In the genomic region with DNA sequence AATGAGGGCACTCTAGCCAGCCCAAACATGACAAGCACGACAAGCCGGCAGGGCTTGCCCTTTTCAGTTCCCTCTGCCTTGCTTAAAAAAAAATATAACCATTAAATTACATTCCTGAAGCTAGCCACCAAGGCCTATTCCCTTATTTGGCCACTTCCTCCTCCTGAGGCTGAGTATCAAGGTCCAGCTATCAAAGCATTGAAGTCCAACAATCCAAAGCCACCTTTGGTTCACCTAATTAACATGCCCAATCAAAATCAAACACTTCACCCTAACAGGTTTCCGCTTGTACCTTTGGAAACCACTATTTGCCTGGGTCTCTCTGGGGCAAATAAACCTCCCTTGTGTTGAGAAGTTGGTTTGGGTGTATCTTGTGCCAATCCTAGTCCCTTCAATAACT, we compare ENCODE assay signal across 32 mouse cellular contexts. TPM values are rescaled to one million over a fixed set of nuclear protein-coding genes. Genes with fewer than 3 reads are reported as not detected.
DNase-seq lines count a peak whose midpoint lies in the region; ATAC-seq and TF ChIP-seq lines count a peak whose summit lies in the region.
"Had no signal": no experiment of that assay in that cellular context is flagged by ENCODE, and none has a peak within 500 bp of the region (broad histone marks: within the 10 kb centered on the region; RNA-seq: fewer than 3 reads in every experiment).

No protein-coding gene starts in this region.

- 66% methylated on average over 3 of the region's 3 CpGs for WGBS in intestine, embryonic 15.5 days
- WGBS in intestine, postnatal 0 days, result 47% methylated on average over 3 of the region's 3 CpGs
- 53% methylated on average over 3 of the region's 3 CpGs for WGBS in kidney, embryonic 15.5 days
- WGBS in large intestine, adult 2 months, result 22% methylated on average over 3 of the region's 3 CpGs

- ATAC-seq in intestine, embryonic 15.5 days, result 0 out of 2 replicates have a peak, but pooled peaks have one; percentile 15
- no peak for ATAC-seq in intestine, postnatal 0 days
- no peak for ATAC-seq in kidney, embryonic 15.5 days (replicated peaks; ENCODE audit: low FRiP score)
- ATAC-seq: forebrain, embryonic 13.5 days; hindbrain, postnatal 0 days; intestine, embryonic 16.5 days had no signal

- no peak overlapping the region for H3K9ac ChIP-seq in intestine, embryonic 15.5 days
- H3K9ac ChIP-seq in intestine, postnatal 0 days (ENCODE audit: low read depth, low read length), result no peak overlapping the region
- no peak overlapping the region for H3K9ac ChIP-seq in kidney, embryonic 15.5 days
- H3K9ac ChIP-seq: forebrain, embryonic 13.5 days; heart, embryonic 15.5 days; hindbrain, embryonic 12.5 days; midbrain, embryonic 12.5 days; neural tube, embryonic 12.5 days had no signal

- no peak overlapping the region for H3K4me2 ChIP-seq in intestine, embryonic 15.5 days (replicated peaks)
- H3K4me2 ChIP-seq in intestine, postnatal 0 days (replicated peaks; ENCODE audit: low read depth), result no peak overlapping the region
- no peak overlapping the region for H3K4me2 ChIP-seq in kidney, embryonic 15.5 days
- H3K4me2 ChIP-seq: forebrain, embryonic 13.5 days; heart, embryonic 15.5 days; hindbrain, embryonic 12.5 days; midbrain, embryonic 12.5 days; neural tube, embryonic 12.5 days had no signal

- no peak overlapping the region for H3K4me3 ChIP-seq in intestine, embryonic 15.5 days (replicated peaks)
- no peak overlapping the region for H3K4me3 ChIP-seq in intestine, postnatal 0 days (ENCODE audit: low read depth, low read length)
- H3K4me3 ChIP-seq in kidney, embryonic 15.5 days (replicated peaks), result no peak overlapping the region
- H3K4me3 ChIP-seq: forebrain, embryonic 13.5 days; heart, embryonic 10.5 days; heart, embryonic 15.5 days; hindbrain, embryonic 12.5 days; midbrain, embryonic 12.5 days; myocyte; neural tube, embryonic 12.5 days had no signal

- TF ChIP-seq CTCF in intestine, postnatal 0 days (IDR thresholded peaks at IDR 0.05; ENCODE audit: low read depth), result no peak

- no peaks in the 10 kb centered on the region for H3K36me3 ChIP-seq in intestine, embryonic 15.5 days
- H3K36me3 ChIP-seq in intestine, postnatal 0 days (ENCODE audit: control insufficient read depth, insufficient read depth), result no peaks in the 10 kb centered on the region; the same call in 1 of the 2 replicates
- no peaks in the 10 kb centered on the region for H3K36me3 ChIP-seq in kidney, embryonic 15.5 days
- H3K36me3 ChIP-seq: heart, embryonic 15.5 days; hindbrain, embryonic 12.5 days; midbrain, embryonic 12.5 days; neural tube, embryonic 12.5 days had no signal

- no peaks in the 10 kb centered on the region for H3K9me3 ChIP-seq in intestine, embryonic 15.5 days
- no peaks in the 10 kb centered on the region for H3K9me3 ChIP-seq in intestine, postnatal 0 days (ENCODE audit: control insufficient read depth)
- no peaks in the 10 kb centered on the region for H3K9me3 ChIP-seq in kidney, embryonic 15.5 days (replicated peaks)
- H3K9me3 ChIP-seq: forebrain, embryonic 13.5 days; heart, embryonic 10.5 days; heart, embryonic 15.5 days; hindbrain, embryonic 12.5 days; midbrain, embryonic 12.5 days; neural tube, embryonic 12.5 days had no signal

- no peak overlapping the region for H3K27ac ChIP-seq in intestine, embryonic 15.5 days
- no peak overlapping the region for H3K27ac ChIP-seq in intestine, postnatal 0 days (ENCODE audit: low read depth, low read length)
- H3K27ac ChIP-seq in kidney, embryonic 15.5 days, result no peak overlapping the region
- H3K27ac ChIP-seq: forebrain, embryonic 13.5 days; heart, embryonic 10.5 days; heart, embryonic 15.5 days; hindbrain, embryonic 12.5 days; hindbrain, postnatal 0 days; midbrain, embryonic 12.5 days; neural tube, embryonic 12.5 days had no signal

- DNase-seq in kidney, postnatal 36 days, result peak; percentile 10 to 18
- DNase-seq in adipocyte (ENCODE audit: low spot score), result peak; percentile 41
- peak; percentile 60 for DNase-seq in large intestine, adult 2 months (ENCODE audit: low read depth, low spot score)
- DNase-seq in heart, postnatal 25 days (ENCODE audit: low spot score), result no peak
- no peak for DNase-seq in gastrocnemius, postnatal 14 days
- DNase-seq: B cell, adult 2 months; cerebellum, adult 11 months; cerebellum, adult 9-10 months; cerebellum, postnatal 36 days; gastrocnemius, postnatal 10 days; heart, postnatal 36 days; layer of hippocampus, adult 9-11 months; liver; lung, postnatal 36 days; right cerebral cortex, postnatal 4 days; thymus, postnatal 14 days had no signal

- intact Hi-C loops in heart, postnatal 25 days (cut with DNase I), result no loop called here
- intact Hi-C loops in gastrocnemius, postnatal 14 days (cut with DNase I; ENCODE audit: low total_unique reads), result no loop called here

- peaks cover 10% of the 10 kb centered on the region; the same call in 1 of the 2 replicates for H3K4me1 ChIP-seq in intestine, embryonic 15.5 days (replicated peaks)
- no peaks in the 10 kb centered on the region for H3K4me1 ChIP-seq in intestine, postnatal 0 days (replicated peaks; ENCODE audit: control insufficient read depth, insufficient read depth, low read length)
- peaks cover 24% of the 10 kb centered on the region for H3K4me1 ChIP-seq in kidney, embryonic 15.5 days
- H3K4me1 ChIP-seq: forebrain, embryonic 13.5 days; heart, embryonic 10.5 days; hindbrain, embryonic 12.5 days; midbrain, embryonic 12.5 days; neural tube, embryonic 12.5 days had no signal

- no peaks in the 10 kb centered on the region for H3K27me3 ChIP-seq in intestine, embryonic 15.5 days (replicated peaks)
- no peaks in the 10 kb centered on the region for H3K27me3 ChIP-seq in intestine, postnatal 0 days (replicated peaks; ENCODE audit: control insufficient read depth, insufficient read depth, low read length)
- no peaks in the 10 kb centered on the region for H3K27me3 ChIP-seq in kidney, embryonic 15.5 days
- H3K27me3 ChIP-seq: forebrain, embryonic 13.5 days; heart, embryonic 15.5 days; hindbrain, embryonic 12.5 days; midbrain, embryonic 12.5 days; neural tube, embryonic 12.5 days had no signal

RNA-seq across cellular contexts. Expression of gene Gm10309, which starts 55.5 kb away (rescaled TPM):
- polyA plus RNA-seq in intestine, embryonic 15.5 days (2015; fragmentation: Nextera tagmentation; extraction: Ambion mirVana), result 0.16 and 0.21 TPM in 2 replicates
- polyA plus RNA-seq in intestine, postnatal 0 days (2015; fragmentation: Nextera tagmentation; extraction: Ambion mirVana), result 0.12 TPM in 1 of 2 replicates, not detected in the other
- polyA plus RNA-seq in kidney, embryonic 15.5 days (2015; fragmentation: Nextera tagmentation; extraction: Ambion mirVana), result 0.30 and 0.31 TPM in 2 replicates
- 0.04 and 0.07 TPM in 2 replicates for polyA plus RNA-seq in large intestine, adult 2 months (2012; rRNA removed)
- total RNA-seq in heart, postnatal 25 days (2021), result not detected
- total RNA-seq in gastrocnemius, postnatal 14 days (2021), result not detected
- total RNA-seq: granulocyte monocyte progenitor cell, adult 5-6 weeks; hindbrain, postnatal 0 days; left cerebral cortex, postnatal 10 days; megakaryocyte, adult 5-6 weeks; midbrain, postnatal 0 days had no signal

Comparison
In these comparisons a context has a peak if more than half of its experiments do, and no peak if none do; other contexts are left out.
1. DNase-seq: peak in kidney, postnatal 36 days (2 of 2), adipocyte (single experiment) and large intestine, adult 2 months (single experiment); none in heart, postnatal 25 days (single experiment) and gastrocnemius, postnatal 14 days (single experiment).